Mouse (Mus musculus): ENCODE results near the gene Fxn.

Fxn gene

GRCm38 (mm10) chr19:24280601-24281228 lies at the start of gene Fxn:
Fxn (minus strand) TSS chr19:24280605.
- peak; percentile 31 for DNase-seq

- no peak for DNase-seq
Measured at GRCm38 (mm10) chr19:24327921-24328320, 47.5 kb upstream of the Fxn start.

- DNase-seq = no peak
Measured at GRCm38 (mm10) chr19:24326969-24327368, 46.6 kb upstream of the Fxn start.

- peak; percentile 43 for DNase-seq
Measured at GRCm38 (mm10) chr19:24325692-24326091, 45.3 kb upstream of the Fxn start.

GRCm38 (mm10) chr19:24323841-24324613 lies 43.6 kb upstream of the Fxn start:
- DNase-seq = no peak

GRCm38 (mm10) chr19:24321900-24322311 lies 41.5 kb upstream of the Fxn start:
- no peak for DNase-seq

- DNase-seq = no peak
Measured at GRCm38 (mm10) chr19:24321211-24321899, 41.0 kb upstream of the Fxn start.

- no peak for DNase-seq
Measured at GRCm38 (mm10) chr19:24318172-24318571, 37.8 kb upstream of the Fxn start.

- no peak for DNase-seq
Measured at GRCm38 (mm10) chr19:24317731-24318130, 37.3 kb upstream of the Fxn start.

GRCm38 (mm10) chr19:24317038-24317591 lies 36.7 kb upstream of the Fxn start:
- DNase-seq = no peak

- DNase-seq = no peak
Measured at GRCm38 (mm10) chr19:24316060-24316725, 35.8 kb upstream of the Fxn start.

GRCm38 (mm10) chr19:24315234-24315633 lies 34.8 kb upstream of the Fxn start:
- no peak for DNase-seq

GRCm38 (mm10) chr19:24314676-24315075 lies 34.3 kb upstream of the Fxn start:
- no peak for DNase-seq

GRCm38 (mm10) chr19:24312556-24313342 lies 32.3 kb upstream of the Fxn start:
- no peak for DNase-seq

- DNase-seq = no peak
Measured at GRCm38 (mm10) chr19:24312046-24312445, 31.6 kb upstream of the Fxn start.

GRCm38 (mm10) chr19:24308305-24308705 lies 27.9 kb upstream of the Fxn start:
- peak; percentile 45 for DNase-seq

- DNase-seq = no peak
Measured at GRCm38 (mm10) chr19:24307271-24308221, 27.1 kb upstream of the Fxn start.

GRCm38 (mm10) chr19:24306351-24306750 lies 25.9 kb upstream of the Fxn start:
- DNase-seq = no peak

GRCm38 (mm10) chr19:24302198-24302597 lies 21.8 kb upstream of the Fxn start:
- no peak for DNase-seq

- no peak for DNase-seq
Measured at GRCm38 (mm10) chr19:24301768-24302148, 21.4 kb upstream of the Fxn start.

Measured in right cerebral cortex, adult 18-20 months (tissue).